Mouse (Mus musculus) 416B (cell line): ENCODE results near the gene Pet100.

Experiments used
- DNase-seq: peaks from one replicate; pipeline ENCODE4 v3.0.0; 2011; ENCODE audit warnings: low read depth

The Pet100 gene

GRCm38 (mm10) chr8:3626971-3627370, 5.6 kb downstream of the Pet100 start:
- peak; percentile 56 for DNase-seq

GRCm38 (mm10) chr8:3628014-3628413, 6.7 kb downstream of the Pet100 start:
- DNase-seq = peak; percentile 77

DNA sequence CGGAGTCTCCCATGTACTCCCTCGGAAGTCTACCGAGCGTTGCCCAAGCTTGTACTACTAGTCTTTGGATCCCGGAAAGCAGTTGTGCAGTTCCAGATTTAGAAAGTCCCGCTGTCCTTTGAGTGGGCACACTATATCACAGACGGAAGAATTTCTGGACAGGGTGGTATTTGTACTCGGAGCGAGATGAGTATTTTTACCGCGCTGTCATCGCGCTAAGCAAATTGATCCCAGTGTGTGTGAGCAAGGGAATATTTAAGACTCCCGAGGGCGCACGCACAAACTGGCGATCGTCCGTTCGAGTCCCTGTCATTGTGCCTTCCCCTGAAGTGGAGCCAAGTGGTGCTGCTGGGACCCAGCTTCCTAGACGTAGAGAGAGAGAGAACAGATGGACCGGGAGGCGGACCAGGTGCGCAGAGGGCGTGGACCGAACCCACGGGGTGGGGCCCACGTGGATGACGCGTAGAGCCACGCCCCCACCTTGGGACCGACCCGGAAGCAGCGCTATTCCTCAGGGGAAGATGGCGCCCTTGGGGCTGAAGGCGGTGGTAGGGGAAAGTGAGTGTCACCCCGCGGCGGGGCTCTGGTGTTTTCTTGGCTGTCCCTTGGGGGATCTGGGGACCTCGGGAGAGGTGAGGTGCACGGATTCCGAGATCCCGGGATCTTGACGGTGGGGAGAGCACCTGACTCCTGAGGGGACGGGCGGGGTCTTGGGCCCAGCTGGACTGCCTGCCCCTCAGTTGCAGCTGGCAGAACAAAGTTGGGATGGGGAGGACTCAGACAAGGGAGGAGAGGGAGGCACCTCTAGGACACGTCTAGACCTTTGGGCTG, 9.5 kb downstream of the Pet100 start, which contains the start of gene Stxbp2:
Gene Stxbp2, plus strand, starts transcription at position 309 of the 831 bp plus-strand sequence.
- peak; percentile 83 for DNase-seq

DNA sequence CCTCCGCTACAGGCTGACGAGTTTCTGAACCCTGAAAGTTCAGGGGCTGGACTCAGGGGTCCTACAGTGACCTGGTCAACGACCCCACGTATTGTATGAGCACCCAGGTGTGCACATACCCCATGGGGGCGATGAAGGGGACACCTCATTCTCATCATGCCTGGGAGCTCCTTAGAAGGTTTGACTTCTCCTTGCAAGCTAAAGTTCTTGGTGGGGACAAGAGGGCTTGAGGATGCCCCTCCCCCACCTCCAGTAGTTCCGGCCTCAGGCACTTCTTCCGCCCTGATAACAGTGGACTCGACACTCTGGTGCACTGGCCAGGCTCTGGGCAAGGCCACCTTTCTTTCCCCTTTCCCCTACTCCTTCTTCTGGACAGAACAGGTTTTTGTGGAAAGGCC, 10.1 kb downstream of the Pet100 start:
- DNase-seq = peak; percentile 83

- DNase-seq = peak; percentile 86
These were observed 24.5 kb downstream of the Pet100 start for GRCm38 (mm10) chr8:3645804-3646203.

GRCm38 (mm10) chr8:3646824-3647531, 25.6 kb downstream of the Pet100 start:
- no peak for DNase-seq

- DNase-seq = no peak
These were observed 26.2 kb downstream of the Pet100 start for GRCm38 (mm10) chr8:3647561-3647960.

- DNase-seq = peak; percentile 69
These were observed 26.9 kb downstream of the Pet100 start for GRCm38 (mm10) chr8:3648268-3648667.

GRCm38 (mm10) chr8:3648990-3649389, 27.6 kb downstream of the Pet100 start:
- peak; percentile 38 for DNase-seq

GRCm38 (mm10) chr8:3652845-3653244, 31.5 kb downstream of the Pet100 start:
- DNase-seq = no peak

- no peak for DNase-seq
These were observed 33.6 kb downstream of the Pet100 start for GRCm38 (mm10) chr8:3654726-3655508.

GRCm38 (mm10) chr8:3655526-3655925, 34.2 kb downstream of the Pet100 start, which contains the start of gene Retn:
Gene Retn, plus strand, starts transcription at chr8:3655770.
- DNase-seq = no peak

DNA sequence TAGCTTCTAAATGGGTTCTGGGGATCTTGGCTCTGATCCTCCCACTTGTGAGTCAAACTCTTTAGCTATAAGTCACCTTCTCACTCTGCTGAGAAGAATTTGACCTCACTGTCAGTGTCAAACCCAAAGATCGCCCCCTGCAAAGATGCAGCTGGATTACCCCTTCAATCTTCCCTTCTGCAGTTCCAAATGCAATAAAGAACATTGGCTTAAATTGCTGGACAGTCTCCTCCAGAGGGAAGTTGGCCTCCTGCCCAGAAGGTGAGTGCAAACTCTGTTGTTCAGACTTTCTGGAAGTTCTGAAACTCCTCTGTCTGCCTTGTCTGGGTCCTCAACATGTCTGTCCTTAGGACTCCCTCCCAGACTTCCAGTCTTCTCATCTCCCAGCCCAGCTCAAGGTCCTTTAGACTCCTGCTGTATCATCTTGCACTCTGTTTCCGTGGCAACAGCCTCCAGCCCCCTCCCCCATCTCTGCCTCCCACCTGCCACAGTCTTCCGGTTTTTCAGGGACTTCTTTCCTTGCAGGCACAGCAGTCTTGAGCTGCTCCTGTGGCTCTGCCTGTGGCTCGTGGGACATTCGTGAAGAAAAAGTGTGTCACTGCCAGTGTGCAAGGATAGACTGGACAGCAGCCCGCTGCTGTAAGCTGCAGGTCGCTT, 35.5 kb downstream of the Pet100 start:
- no peak for DNase-seq

DNA sequence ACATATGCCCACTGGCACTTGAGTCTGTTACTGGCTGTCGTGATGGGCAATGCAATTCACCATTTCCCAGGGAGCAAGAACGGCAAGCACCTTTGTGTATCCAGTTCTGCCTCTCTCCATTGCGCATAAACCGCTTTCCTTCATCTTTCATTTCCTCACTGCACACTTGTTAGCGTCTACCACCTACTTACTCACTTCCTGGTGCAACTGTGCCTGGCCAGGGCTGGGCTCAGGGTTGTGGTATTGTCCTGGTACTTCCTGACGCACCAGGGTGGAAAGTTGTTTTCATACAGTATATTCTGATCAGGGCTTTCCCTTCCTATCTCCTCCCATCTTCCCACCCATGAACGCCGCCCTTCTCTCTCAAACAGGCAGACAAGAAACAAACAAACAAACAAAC, 39.5 kb downstream of the Pet100 start:
- DNase-seq = peak; percentile 81

GRCm38 (mm10) chr8:3664405-3664804, 43.1 kb downstream of the Pet100 start:
- DNase-seq = peak; percentile 88

- DNase-seq = no peak
These were observed 44.2 kb downstream of the Pet100 start, which contains the start of gene Mcemp1 for GRCm38 (mm10) chr8:3665507-3665906. Gene Mcemp1, plus strand, starts transcription at chr8:3665754.

GRCm38 (mm10) chr8:3670388-3670787, 49.0 kb downstream of the Pet100 start:
- DNase-seq = peak; percentile 91

DNA sequence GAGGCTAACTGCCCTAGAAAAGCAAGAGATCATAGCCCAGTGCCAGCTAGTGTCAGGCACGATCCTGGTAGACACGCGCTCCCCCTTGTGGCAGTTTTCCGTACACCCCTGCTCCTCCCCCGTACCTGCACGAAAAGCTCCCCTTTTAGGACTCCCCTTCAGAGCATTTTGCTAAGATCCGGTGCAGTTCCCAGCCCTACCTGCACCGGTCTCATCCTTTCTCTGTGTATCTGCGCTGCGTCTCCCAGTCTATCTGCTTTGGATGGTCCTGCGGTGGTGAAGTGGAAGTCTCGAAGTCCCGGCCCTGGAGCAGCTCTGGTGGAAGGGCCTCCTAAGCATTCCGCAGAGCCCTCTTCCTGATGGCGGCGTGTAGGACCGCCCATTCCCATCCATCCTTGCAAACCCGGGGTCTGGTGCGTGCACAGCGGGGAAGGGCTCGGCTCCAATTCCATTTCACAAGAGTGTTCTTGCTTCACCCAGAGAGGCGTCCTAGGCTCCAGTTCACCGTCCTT, 50.7 kb downstream of the Pet100 start, which contains the start of gene Fcor:
Gene Fcor, minus strand, starts transcription at position 383 of the 512 bp plus-strand sequence.
- DNase-seq = peak; percentile 83

DNA sequence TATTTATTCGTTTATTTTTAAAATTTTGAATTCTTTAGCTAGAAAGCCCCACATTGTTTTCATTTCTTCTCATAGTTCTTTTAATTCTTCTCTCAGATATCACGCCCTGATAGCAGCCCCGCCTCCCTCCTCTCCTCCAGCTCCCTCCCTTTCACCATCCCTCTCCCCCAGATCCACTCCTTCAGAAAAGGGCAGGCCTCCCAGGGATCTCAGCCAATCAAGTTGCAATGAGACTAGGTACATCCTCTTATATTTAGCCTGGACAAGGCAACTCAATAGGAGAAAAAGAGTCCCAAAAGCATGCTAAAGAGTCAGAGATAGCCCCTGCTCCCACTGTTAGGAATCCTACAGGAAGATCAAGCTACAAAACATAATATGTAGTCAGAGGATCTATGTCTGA, 53.3 kb downstream of the Pet100 start:
- no peak for DNase-seq
